Mouse (Mus musculus): Measurements from ENCODE around the gene Lrrc4. TPM values are rescaled to one million over a fixed set of nuclear protein-coding genes. Genes with fewer than 3 reads are reported as not detected.

Gene Lrrc4
- polyA plus RNA-seq, 1 experiment: not detected

DNA sequence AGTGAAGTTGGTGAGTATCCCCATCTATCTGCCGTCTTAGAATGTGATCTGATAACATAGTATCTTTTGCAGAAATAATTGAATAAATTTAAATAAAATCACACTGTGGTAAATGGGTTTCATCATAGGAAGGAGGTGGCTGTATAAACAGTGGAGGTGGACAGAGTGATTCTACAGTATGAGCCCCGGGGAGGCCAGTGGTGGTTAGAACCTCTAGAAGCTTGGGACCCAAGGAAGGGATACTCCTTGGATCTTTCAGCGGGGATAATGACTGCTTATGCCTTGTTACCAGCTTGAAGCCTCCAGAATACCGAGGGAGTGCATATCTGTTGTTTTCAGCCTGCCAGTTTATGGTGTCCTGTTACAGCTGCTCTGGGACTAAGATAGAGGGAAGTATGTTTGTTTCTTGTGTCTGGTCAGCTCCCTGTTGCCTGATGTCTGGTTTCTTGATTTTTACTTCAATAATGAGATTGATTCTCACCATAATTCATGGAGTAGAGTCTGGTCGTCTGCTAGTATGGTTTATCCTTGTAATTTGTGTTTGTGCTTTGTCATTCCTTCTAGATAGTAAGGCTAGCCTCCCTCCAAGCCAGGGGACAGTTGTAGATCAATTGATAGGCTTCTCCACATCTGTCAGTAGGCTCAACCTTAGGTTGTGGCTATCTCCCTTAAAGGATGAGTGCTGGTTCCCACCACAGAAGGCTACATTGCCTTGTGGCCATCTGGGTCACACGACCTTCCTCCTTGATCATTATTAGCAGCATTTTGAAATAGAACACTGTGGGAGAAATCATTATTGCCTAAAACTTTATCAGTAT is 195.8 kb downstream of the Lrrc4 start:
- 82% methylated on average over 6 of the region's 6 CpGs for WGBS
- TF ChIP-seq CTCF (IDR thresholded peaks at IDR 0.05; ENCODE audit: insufficient read depth, low read depth, low read length) (no peak), POLR2A (IDR thresholded peaks at IDR 0.05; ENCODE audit: insufficient read depth, low read depth, low read length) (no peak)
- Histone ChIP-seq H3K4me3 (ENCODE audit: insufficient read depth, low read depth, low read length) (no peak overlapping the region), H3K27ac (ENCODE audit: insufficient read depth, low read depth, low read length) (no peak overlapping the region), H3K4me1 (ENCODE audit: control insufficient read depth, insufficient read depth, low read length) (peaks cover 3% of the 10 kb centered on the region; the same call in 1 of the 2 replicates)

GRCm38 (mm10) chr6:28635092-28635491 is 196.5 kb downstream of the Lrrc4 start:
- Histone ChIP-seq H3K27ac (ENCODE audit: insufficient read depth, low read depth, low read length) (no peak overlapping the region), H3K4me1 (ENCODE audit: control insufficient read depth, insufficient read depth, low read length) (peaks cover 3% of the 10 kb centered on the region; the same call in 1 of the 2 replicates), H3K4me3 (ENCODE audit: insufficient read depth, low read depth, low read length) (no peak overlapping the region)
- TF ChIP-seq CTCF (IDR thresholded peaks at IDR 0.05; ENCODE audit: insufficient read depth, low read depth, low read length) (no peak), POLR2A (IDR thresholded peaks at IDR 0.05; ENCODE audit: insufficient read depth, low read depth, low read length) (no peak)
- WGBS: 84% methylated on average over 1 of the region's 1 CpGs

- 80% methylated on average over 3 of the region's 3 CpGs for WGBS
- H3K4me1 ChIP-seq (ENCODE audit: control insufficient read depth, insufficient read depth, low read length): peaks cover 3% of the 10 kb centered on the region; the same call in 1 of the 2 replicates
- TF ChIP-seq CTCF (IDR thresholded peaks at IDR 0.05; ENCODE audit: insufficient read depth, low read depth, low read length) (no peak), POLR2A (IDR thresholded peaks at IDR 0.05; ENCODE audit: insufficient read depth, low read depth, low read length) (no peak)
- no peak overlapping the region for H3K4me3 ChIP-seq (ENCODE audit: insufficient read depth, low read depth, low read length)
- no peak overlapping the region for H3K27ac ChIP-seq (ENCODE audit: insufficient read depth, low read depth, low read length)
These were observed 197.9 kb downstream of the Lrrc4 start for GRCm38 (mm10) chr6:28633656-28634055.

GRCm38 (mm10) chr6:28633120-28633519 is 198.4 kb downstream of the Lrrc4 start:
- no peak overlapping the region for H3K4me3 ChIP-seq (ENCODE audit: insufficient read depth, low read depth, low read length)
- no peak overlapping the region for H3K27ac ChIP-seq (ENCODE audit: insufficient read depth, low read depth, low read length)
- WGBS: 62% methylated on average over 2 of the region's 2 CpGs
- TF ChIP-seq CTCF (IDR thresholded peaks at IDR 0.05; ENCODE audit: insufficient read depth, low read depth, low read length) (no peak), POLR2A (IDR thresholded peaks at IDR 0.05; ENCODE audit: insufficient read depth, low read depth, low read length) (no peak)
- H3K4me1 ChIP-seq (ENCODE audit: control insufficient read depth, insufficient read depth, low read length): peaks cover 3% of the 10 kb centered on the region; the same call in 1 of the 2 replicates

GRCm38 (mm10) chr6:28630926-28631325 is 200.6 kb downstream of the Lrrc4 start:
- Histone ChIP-seq H3K4me1 (ENCODE audit: control insufficient read depth, insufficient read depth, low read length) (no peaks in the 10 kb centered on the region), H3K4me3 (ENCODE audit: insufficient read depth, low read depth, low read length) (no peak overlapping the region), H3K27ac (ENCODE audit: insufficient read depth, low read depth, low read length) (no peak overlapping the region)
- no peak for TF ChIP-seq POLR2A (IDR thresholded peaks at IDR 0.05; ENCODE audit: insufficient read depth, low read depth, low read length)
- TF ChIP-seq CTCF (IDR thresholded peaks at IDR 0.05; ENCODE audit: insufficient read depth, low read depth, low read length): no peak
- 79% methylated on average over 2 of the region's 2 CpGs for WGBS

DNA sequence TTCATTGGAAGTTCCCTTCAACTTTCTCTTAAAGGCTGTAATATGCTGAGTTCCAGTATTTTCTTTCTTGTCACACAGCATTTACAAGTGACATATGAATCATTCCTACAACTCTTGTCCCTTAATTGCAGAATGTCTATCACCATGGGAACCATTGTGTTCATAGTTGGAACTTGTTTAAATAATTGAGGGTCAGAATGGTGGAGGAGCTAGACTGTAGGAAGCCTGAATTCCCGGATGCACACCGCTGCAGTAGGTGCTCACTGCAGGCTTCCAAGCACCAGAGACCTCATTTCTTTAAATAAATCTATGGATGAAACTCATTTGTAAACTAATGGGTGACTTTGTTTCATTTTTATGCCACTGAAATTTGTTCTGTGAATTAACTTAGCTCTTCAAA is 201.7 kb downstream of the Lrrc4 start:
- Histone ChIP-seq H3K4me3 (ENCODE audit: insufficient read depth, low read depth, low read length) (no peak overlapping the region), H3K27ac (ENCODE audit: insufficient read depth, low read depth, low read length) (no peak overlapping the region), H3K4me1 (ENCODE audit: control insufficient read depth, insufficient read depth, low read length) (no peaks in the 10 kb centered on the region)
- TF ChIP-seq POLR2A (IDR thresholded peaks at IDR 0.05; ENCODE audit: insufficient read depth, low read depth, low read length) (no peak), CTCF (IDR thresholded peaks at IDR 0.05; ENCODE audit: insufficient read depth, low read depth, low read length) (no peak)
- WGBS: 52% methylated on average over 2 of the region's 2 CpGs

DNA sequence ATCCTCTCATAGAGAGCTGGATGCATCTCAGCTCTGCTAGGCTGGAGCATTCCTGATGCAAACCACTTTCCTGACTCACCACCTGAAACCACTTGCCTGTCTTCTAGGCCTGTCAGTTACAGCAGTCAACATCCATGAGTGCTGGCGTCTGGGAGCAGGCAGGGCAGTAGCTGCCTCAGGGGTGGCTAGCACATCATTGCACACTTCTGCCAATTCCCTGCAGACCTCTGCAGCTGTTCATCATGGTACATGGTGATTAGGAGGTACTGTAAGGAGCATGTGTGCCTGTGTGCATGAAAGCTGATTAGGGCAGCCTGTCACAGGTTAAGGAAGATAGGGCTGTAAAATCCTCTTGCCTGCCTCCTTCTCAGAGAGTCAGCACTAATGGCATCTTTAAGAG is 203.1 kb downstream of the Lrrc4 start:
- no peaks in the 10 kb centered on the region for H3K4me1 ChIP-seq (ENCODE audit: control insufficient read depth, insufficient read depth, low read length)
- TF ChIP-seq CTCF (IDR thresholded peaks at IDR 0.05; ENCODE audit: insufficient read depth, low read depth, low read length) (no peak), POLR2A (IDR thresholded peaks at IDR 0.05; ENCODE audit: insufficient read depth, low read depth, low read length) (no peak)
- H3K27ac ChIP-seq (ENCODE audit: insufficient read depth, low read depth, low read length): no peak overlapping the region
- no peak overlapping the region for H3K4me3 ChIP-seq (ENCODE audit: insufficient read depth, low read depth, low read length)
- WGBS: 77% methylated on average over 1 of the region's 1 CpGs

- no peak for TF ChIP-seq POLR2A (IDR thresholded peaks at IDR 0.05; ENCODE audit: insufficient read depth, low read depth, low read length)
- TF ChIP-seq CTCF (IDR thresholded peaks at IDR 0.05; ENCODE audit: insufficient read depth, low read depth, low read length): no peak
These were observed 208.6 kb downstream of the Lrrc4 start for GRCm38 (mm10) chr6:28622963-28623362.

GRCm38 (mm10) chr6:28622522-28622921 is 209.0 kb downstream of the Lrrc4 start:
- Histone ChIP-seq H3K27ac (ENCODE audit: insufficient read depth, low read depth, low read length) (no peak overlapping the region), H3K4me1 (ENCODE audit: control insufficient read depth, insufficient read depth, low read length) (peaks cover 7% of the 10 kb centered on the region), H3K4me3 (ENCODE audit: insufficient read depth, low read depth, low read length) (no peak overlapping the region)
- 44% methylated on average over 6 of the region's 6 CpGs for WGBS
- TF ChIP-seq POLR2A (IDR thresholded peaks at IDR 0.05; ENCODE audit: insufficient read depth, low read depth, low read length): no peak
- no peak for TF ChIP-seq CTCF (IDR thresholded peaks at IDR 0.05; ENCODE audit: insufficient read depth, low read depth, low read length)

More at GRCm38 (mm10) chr6:28622963-28623362, 208.6 kb downstream of the Lrrc4 start:
- no peak overlapping the region for H3K4me3 ChIP-seq (ENCODE audit: insufficient read depth, low read depth, low read length)
- 92% methylated on average over 3 of the region's 3 CpGs for WGBS
- no peak overlapping the region for H3K27ac ChIP-seq (ENCODE audit: insufficient read depth, low read depth, low read length)
- H3K4me1 ChIP-seq (ENCODE audit: control insufficient read depth, insufficient read depth, low read length): peaks cover 7% of the 10 kb centered on the region
